Mouse (Mus musculus): ENCODE data around the gene Vrk3.
A peak's percentile ranks its signal among the peaks of the same experiment; 100 is the strongest.

The Vrk3 gene

DNA sequence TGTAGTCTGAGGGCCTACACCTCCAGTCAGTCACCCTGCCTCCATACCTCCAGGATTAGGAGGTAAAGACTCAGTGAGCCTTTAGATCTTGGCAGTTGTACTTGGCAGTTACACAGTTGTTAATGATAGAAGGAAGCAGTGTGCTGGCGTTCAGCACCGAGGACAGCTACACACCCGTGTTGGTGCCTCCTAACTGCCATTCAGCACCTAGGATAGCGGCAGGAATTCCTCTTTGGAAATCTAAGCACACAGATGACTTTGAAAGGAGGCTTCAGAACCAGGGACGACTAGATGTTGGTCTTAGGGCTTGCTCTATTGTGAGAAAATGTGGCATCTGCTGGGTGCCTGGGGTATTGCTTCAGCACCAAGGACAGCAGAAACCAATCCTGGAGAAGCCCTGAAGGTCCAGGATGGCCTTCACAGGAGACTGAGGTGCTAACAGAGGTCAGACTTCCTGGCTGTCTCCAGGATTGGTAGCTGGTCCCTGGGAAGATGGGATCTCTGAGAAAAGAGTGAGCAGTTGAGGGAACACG, 21.9 kb downstream of the Vrk3 start:
- peak; percentile 79 for DNase-seq

DNA sequence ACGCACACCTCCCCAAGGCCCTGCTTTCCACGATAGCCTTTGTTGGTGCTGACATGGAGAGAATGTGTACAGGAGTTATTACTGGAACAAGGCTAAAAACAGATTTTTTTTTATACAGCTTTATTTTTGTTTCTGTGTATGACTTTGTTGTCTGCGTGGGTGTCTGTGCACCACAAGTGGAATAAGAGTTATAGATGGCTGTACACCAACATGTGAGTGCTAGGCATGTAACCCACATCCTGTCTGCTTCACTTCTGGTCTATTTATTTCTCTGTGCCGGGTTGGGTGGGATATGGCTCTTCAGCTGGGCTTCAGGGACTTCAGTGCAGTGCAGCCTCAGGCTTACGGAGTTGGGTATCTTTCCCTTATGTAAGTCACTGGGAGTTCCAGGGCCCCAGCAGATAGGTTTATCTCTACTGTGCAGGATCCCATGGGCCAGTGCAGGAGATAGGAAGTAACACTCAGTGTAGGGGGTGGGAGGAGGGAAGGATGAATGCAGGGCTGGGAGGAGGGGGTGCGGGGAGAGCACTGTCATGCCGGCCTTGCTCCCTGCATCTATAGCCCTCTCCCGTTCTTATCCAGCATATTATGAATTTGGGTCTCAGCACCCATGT, 24.5 kb downstream of the Vrk3 start:
- no peak for DNase-seq

DNA sequence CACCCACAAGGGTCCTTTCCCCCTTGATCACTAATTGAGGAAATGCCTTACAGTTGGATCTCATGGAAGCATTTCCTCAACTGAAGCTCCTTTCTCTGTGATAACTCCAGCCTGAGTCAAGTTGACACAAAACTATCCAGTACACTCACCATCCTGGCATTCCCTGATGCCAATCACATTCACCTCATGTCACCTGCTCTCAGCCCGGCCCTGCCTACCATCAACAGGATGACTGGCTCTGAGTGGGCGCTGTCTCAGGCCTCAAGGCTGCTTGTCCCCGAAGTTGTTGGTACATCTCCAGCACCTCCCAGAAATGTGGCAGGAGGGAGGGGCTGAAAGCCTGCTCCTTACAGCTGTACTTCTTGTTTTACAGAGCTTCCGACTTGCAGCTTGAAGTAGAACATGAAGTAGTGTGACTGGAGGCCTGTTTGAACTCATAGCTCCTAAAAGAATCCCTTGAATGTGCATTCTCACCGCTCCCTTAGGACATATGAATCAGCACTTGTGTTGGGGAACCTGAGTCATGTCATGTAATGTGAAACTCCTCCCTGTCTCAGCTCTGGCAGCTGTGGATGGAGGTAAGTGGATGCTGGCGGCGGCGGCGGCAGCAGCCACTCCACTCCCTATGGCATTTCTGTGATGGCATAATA, 28.8 kb downstream of the Vrk3 start:
- no peak for DNase-seq

DNA sequence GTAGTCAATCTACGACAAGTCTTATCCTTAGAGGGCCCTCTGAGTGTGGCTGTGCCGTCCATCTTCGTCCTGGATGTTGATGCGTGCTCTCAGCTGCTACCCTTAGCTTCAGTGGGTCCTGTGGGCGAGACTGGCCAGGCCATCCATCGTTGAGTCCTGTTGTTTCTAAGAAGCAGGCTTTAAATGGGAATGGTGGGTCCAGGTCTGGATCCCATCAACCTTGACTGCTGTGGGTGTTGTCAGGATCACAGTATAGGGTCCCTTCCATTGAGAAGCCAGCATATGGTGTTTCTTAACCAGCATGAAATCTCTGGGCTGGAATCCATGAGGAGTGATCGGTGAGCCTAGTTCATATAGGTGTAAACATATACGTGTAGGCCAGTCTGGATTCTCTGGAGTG, 31.9 kb downstream of the Vrk3 start:
- no peak for DNase-seq

DNA sequence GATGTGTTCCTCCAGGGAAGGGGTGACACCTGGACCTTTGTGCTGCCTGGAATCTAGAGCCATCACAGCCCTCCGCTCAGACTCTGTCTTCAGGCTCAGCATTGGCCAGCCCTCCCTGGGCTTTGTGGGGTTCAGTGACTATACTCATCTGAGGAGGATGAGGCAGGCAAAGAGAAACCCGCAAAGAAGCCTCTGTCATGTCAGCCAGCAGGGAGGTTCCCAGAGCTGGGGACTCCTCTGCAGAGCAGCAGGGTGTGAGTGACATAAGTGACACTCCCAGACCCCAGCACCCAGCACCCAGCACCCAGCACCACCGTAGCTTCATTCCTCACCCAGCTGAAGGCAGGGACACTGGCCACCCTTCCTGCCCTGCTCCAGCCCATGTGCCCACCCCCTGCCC, 41.3 kb downstream of the Vrk3 start:
- DNase-seq = no peak

DNA sequence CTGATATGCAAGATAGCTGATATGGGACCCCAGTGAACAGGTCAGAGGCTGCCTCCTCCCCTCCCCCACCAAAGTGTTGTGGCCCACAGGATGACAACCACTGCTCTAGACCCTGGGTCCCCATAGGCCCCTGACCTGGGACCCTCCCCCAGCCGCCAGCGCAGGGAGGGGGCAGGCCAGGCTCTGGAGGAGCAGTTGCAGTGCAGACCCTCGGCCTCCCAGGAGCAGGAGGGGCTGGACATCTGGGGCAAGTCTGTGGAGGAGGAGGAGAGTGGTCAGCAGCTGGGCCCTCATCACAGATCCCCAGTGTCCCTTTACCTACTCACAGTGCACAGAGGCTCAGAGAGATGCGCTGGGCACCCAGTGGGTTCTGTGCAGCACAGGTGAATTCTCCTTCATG, 41.9 kb downstream of the Vrk3 start:
- no peak for DNase-seq

DNA sequence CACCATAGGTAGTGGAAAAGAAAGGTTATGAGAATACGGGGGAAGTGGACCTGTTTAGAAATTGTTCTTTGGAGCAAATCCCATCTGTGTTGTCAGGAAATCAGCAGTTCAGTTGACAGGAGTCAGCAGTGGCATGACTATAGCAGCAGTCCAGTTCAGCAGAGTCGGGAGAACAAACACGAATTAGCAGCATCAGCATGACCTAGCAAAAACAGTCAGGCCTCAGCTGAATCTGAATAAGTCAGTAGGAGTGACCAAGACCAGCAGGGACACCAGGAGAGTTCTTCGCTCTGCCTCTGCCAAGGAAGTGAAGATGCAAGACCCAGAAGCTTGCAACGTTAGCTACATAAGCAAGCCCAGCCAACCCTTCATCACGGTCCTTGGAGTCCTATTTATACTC, 44.6 kb downstream of the Vrk3 start:
- DNase-seq = no peak

DNA sequence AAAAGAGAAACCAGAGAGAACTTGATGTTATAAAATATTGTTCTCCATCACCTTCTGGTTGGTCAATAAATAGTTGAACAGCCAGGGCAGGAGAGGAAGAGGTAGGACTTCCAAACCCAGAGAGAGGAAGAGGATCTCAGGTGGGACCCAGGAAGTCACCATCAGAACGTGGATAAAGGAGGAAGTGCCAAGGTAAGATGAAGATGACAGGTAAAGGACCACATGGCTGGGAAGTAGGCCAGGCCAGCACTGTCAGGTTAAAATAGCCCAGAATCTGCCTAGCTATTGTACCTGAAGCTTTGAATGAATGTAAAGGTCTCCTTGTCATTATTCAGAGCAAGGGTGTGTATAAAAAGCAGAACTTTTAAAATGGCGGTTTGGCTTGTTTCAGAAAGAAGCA, 60.7 kb downstream of the Vrk3 start:
- DNase-seq = no peak

DNA sequence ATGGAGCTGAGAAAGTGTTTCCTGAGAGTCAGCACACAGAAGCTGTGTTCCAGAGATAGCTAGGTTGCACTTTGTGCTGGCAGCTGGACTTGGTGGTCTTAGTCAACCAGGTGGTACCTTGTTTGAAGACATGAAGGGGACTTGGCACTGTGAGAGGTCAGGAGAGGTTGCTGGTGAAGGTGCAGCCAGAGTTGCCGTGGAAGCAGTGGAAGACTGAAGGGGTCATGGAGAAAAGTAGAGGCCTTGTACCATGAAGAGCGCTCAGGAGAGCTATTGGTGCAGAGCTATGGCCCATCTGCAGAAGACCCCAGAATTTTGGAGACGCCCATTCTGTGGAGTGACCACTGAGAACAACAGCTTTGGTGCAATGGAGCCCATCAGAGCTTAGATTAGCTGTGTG, 61.3 kb downstream of the Vrk3 start:
- DNase-seq = no peak

DNA sequence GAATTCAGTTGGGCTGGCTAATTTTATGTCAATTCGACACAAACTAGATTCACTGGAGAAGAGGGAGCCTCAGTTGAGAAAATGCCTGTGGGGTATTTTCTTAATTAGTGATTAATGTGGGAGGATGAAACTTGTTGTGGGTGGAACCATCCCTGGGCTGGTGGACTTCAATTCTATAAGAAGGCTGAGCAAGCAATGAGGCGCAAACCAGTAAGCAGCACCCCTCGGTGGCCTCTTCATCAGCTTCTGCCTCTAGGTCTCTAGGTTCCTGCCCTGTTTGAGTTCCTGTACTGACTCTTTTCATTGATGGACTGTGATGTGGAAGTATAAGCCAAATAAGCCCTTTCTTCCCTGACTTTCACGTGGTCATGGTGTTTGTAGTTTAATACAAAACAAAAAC, 62.2 kb downstream of the Vrk3 start:
- no peak for DNase-seq

DNA sequence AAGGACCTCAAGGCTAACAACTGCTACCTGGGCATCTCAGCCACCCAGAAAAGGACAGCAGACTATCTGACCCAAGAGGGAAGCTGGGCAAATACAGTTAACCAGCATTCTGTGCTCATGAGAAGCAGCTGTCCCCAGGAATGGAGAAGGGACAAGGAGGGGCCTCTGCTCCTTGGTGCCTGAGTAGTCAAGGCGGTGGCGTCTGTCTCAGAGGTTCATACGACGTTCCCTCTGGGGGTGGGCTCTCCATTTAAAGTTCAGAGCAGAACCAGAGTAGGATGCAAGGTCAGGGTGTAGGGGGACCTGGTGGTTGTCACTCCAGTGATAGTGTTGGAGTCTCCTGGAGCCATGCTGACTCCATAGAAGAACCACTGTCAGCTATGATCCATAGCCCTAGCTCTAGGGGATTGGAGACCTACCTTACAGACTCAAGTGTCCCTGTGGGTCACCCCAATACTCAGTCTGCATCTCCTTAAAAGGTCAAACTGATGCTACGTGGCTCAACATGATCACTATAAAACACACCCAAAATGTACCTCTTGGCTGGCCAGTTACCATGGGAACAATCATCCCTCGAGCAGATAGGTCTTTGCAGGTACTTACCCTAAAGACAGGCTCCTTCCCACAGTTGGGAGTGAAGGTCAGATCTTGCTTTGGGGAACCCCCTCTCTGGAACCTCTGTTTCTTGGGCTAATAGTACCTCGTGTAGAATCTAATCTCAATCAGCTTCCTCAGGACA, 62.8 kb downstream of the Vrk3 start:
- DNase-seq = no peak

DNA sequence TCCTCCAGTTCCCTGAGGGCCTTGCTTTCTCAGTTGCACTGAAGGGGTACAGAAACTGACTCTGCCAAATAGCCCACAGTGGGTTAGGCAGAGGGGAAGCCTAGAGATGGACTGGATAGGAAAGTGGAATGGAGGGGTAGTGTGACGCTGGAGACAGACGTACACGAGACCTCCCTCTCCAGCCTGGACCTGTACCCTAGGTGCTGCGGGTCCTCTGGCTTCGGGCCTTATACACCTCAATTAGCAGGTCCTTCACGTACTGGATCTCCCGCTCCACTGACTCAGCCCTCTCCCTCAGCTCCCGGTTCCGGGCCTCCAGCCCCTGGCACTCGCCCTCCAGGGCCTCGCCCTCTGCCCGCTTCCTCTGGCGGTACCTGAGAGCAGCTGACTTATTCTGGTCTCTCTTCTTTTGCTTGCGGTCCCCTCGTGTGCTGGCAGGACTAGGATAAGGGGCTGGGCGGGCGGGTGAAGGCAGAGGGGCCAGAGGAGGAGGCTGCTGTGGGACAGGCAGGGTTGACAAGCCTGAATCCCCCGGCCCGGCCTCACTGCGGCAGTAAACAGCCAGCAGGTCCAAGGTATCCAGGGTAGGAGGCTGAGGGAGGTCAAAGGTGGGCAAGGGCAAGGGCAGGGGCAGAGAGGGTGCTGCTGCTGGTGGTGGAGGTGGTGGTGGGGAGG, 64.6 kb downstream of the Vrk3 start:
- DNase-seq = no peak

DNA sequence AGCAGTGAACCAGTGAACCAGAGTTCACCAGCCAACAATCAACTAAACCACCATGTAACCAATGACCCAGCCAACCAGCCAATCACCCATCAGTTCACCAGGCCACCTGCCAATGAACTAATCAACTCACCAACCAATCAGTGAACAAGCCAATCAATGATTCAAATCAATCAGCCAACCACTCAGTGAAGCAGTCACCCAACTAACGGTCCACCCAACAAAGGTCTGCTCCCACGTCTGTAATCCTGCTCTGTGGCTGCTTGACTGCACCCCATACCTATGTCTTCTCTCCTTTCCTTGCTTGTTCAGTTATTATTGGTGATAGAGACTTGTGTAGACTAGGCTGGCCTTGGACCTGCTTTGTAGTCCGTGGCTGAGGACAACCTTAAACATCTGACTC, 65.8 kb downstream of the Vrk3 start:
- DNase-seq = no peak

DNA sequence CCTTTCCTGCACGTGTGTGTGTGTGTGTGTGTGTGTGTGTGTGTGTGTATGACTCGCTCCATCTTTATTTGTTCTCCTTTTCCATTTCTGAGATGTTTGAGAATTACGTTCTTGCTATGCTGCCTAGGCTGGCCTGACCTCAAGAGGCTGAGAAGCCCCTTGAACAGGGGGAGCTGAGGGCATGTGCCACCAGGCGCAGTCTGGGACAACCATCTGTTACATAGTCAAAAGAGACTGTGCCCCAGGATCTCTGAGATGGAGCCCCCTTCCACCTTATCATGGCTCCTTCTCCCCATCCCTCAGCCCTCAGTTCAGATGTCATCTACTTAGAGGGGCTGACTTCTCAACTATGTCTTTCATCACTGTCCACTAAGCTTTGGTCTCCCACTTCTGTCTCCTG, 66.2 kb downstream of the Vrk3 start:
- no peak for DNase-seq

DNA sequence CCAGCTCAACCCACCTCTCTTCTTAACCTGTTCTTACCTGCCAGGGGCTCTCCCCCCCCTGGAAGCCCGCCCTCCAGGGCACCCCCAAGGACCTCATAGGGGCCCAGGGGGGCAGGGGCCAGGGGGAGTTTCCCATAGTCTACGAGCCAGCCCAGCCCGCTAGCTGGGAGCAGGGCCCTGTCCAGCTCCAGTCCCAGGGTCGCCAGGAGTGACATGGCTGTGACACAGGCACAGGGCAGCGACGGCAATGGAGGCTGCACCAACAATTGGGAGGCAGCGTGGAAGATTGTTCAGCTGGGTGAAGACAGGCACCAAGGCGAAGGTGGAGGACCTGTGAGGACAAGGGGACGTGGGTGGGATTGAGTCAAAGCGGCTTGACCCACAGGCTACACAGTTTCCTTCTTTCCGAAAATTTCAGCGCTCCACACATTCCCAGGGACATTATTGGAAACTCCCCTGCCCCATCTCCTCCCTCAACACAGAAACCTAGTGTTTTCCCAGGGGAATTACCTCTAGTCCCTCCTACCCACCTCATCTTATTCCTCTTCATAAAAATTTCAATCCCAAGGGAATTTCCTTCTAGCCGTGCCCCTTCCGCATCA, 66.8 kb downstream of the Vrk3 start:
- DNase-seq = peak; percentile 37

DNA sequence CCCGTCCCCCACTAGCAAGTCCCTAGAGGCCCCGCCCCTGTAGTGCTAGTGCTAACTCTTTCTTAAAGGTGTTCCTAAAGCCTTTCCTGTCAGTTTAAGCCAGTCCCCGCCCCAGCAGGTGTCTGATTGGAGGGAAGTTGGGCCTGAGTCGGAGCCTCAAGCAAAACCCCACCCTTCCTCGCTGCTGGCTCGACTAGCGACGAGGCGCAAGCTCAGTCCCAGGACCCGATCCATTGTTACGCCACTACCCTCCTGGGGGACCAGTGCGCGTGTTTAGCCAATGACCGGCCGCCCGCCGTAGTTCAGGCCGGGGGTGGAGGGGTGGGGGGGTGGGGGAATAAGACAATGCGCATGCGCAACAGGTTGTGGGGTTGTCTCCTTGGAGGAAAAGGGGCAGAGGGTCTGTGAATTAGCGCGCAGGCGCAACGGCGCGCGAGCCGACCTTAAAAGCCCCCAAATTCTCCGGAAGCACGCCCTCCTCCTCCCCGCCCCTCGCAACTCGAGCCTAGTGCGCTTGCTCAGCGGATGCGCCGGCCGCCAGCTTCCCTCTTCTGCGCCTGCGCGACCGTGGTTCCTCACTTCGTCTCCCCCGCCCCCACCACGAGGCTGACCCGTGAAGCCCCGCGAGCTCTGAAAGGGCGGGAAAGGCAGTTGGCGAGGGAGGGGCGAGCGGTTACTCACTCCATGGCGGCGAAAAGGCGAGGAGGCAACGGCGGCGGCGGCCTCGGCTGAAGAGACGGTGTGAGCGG, 67.7 kb downstream of the Vrk3 start, which contains the start of the genes Nup62 and Il4i1:
Gene Nup62 (plus strand): TSS at position 368 of the 749 bp plus-strand sequence.
Gene Il4i1 (plus strand): TSS at position 667 of the 749 bp plus-strand sequence.
- DNase-seq = peak; percentile 99

DNA sequence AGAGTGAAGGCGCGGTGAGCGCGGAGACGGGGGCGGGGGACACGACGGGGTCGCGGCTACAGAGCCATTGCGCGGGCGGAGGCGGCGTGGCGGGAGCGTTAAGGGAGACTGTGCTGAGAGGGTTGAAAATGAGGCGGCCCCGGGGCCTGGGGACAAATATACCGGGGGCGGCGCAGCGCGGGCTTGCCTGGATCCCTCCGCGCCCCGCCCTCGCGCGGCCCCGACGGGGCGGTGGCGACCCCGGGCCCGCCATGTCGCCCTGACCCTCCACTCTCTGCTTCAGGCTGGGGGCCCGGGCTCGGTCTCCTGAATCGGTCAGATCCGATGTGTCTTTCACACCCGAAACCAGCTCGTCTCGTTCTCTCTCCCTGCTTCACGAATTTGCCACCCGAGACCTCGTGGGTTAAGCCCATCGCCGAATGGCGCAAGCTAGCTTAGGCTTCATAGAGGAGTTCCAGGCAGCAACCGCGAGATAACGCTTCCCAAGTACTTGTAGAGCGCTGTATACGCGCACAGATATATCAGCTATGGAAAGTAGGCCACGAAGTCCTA, 68.3 kb downstream of the Vrk3 start, which contains the start of gene Atf5:
Gene Atf5 (minus strand): TSS at position 189 of the 552 bp plus-strand sequence.
- DNase-seq = peak; percentile 47

DNA sequence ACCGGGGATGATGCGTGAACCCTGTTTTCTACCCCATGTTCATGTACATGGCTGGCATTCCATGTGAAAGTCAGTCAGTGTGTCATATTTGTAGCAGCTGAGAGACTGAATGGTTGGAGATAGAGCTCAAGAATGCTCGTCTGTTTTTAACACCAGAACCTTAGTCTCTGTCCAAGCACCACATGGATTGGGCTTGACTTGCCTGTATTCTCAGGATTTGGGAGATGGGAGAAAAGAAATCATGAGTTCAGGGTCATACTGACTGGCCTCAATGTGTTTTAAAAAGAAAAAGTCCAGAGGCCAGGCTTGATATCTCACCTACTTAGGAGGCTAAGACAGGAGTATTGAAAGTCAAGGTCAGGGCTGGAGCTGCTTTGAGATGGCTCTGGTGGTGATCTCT, 69.2 kb downstream of the Vrk3 start:
- DNase-seq = no peak

DNA sequence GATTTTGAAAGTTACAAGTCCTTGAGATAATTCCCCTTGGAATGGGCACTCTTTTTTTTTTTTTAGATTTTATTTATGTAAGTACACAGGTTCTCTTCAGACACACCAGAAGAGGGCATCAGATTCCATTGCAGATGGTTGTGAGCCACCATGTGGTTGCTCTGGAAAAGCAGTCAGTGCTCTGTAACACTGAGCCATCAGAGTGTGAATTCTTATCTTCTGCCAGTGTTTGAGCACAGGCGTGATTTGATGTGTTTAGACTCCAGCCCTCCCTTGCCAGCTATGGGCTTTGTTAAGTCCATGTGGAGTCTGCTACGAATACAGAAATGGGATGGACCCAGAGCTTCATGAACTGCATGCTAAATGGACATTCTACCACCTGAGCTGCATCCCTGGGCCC, 70.0 kb downstream of the Vrk3 start:
- no peak for DNase-seq

DNA sequence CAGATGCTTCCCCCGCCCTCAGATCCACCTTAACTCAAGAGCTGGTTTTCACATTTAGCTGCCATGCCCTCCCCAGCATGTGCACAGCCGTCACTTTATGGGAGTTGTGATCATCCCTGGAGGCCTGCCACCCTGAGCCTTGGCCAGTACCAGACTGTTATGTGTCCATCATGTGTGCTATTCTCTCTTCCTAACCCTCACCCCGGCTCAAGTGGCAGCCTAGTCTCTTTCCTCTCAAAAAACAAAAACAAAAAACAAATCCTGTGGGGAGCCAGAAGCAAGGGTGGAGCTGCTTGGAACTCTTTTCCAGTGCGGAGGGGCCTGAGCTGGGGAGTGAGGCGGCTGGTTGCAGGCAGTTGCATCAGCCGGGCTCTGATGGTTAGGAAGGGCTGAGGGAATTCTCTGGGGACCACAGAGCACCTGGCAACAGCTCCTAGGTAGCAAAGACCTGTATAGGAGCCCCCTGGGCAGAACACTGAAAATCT, 70.6 kb downstream of the Vrk3 start:
- no peak for DNase-seq

DNA sequence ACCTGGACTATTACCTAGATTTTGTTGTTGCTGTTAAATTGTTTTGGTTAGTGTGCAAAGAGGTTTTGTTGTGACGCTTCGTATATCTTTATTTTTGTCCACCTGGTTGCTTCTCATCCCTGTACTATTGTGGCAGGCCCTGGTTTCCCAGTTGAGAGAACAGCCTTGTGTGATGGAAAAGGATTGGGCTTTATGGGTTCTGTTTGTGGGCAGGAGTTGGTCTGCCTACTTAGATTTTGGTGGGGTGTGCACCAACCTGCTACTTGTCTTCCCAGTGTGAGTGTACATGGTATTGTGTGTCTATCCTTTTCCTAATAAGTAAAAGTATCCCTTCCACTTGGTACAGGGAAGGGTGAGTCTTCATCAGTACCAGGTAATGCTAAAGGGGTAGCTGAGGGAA, 71.2 kb downstream of the Vrk3 start:
- no peak for DNase-seq

DNA sequence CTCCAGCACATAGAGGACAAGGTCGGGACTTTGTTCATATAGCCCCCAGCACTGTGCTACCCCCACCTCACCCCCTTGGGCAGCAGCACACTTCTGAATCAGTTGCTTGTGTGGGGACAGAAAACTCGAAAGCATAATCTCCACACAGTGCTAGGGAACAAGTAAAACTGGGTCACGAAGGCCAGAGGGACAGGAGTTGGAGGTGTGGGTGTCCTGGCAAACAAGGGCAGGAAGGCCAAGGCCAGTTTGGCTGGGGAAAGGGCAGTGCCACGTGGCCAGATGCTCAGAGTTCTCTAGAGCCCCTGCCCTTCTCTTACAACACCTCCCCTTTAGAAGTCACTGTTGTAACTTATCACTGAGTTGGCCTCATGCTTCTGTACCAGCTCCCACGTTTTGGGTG, 71.7 kb downstream of the Vrk3 start:
- no peak for DNase-seq

Measured in kidney, adult 9 months (tissue).